Mouse (Mus musculus) T-helper 17 cell (primary cell): ENCODE data around the gene Uck2.

ENCODE experiments used
- in situ Hi-C, 2 experiments: fragments of 300-600 bp; cut with MboI, MseI; formaldehyde crosslinking; loops; 1 replicate in 1 of 2; 2 replicates in 1 of 2; pipeline ENCODE4 v1.15.1; 2025; ENCODE audit warnings: high pct_unique_total_duplicates in 2 of 2

The Uck2 gene

DNA sequence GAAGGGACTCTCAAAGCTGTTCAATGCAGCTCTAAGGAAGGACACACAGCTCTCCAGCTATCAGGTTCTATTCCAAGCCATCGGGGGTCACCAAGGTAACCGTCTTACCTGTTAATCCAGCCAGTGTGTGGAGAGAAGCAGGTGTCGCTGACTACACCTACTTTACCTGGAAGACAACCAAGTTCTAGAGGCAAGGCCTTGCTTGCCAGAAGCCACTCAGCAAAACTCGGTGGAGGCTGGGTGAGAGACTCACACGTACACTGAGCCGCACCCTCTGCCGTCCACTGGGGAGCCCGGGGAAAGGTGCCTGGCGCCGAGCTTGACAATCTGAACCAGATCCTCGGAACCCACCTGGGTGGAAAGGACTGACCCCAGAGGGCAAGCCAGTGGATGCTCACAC is 23.4 kb downstream of the Uck2 start:
- in situ Hi-C loops = loop anchor here (25.0 kb wide), 3 partner anchors 1249 to 1999 kb away; partner anchors contain the start of gene Pou2f1 (in 1 of the 2)

DNA sequence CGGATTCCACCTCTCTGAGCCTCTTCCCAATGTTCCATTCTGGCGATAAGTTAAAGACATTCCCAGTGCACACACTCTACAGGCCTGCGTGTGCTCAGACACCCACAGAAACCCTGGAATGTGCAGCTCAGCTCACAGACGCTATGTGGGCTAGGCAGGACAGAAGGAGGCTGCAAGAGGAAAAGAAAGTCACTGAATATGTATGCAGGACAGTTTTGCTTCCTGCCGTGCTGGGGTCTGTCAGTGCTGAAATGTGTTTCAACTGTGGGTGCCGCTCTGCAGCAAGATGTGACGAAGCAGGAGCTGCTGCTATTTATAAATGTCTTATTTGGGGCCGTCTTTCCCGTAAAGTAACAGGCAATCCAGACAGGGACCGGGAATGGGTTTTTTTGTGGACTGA is 25.4 kb downstream of the Uck2 start:
- in situ Hi-C loops = loop anchor here (25.0 kb wide), 3 partner anchors 1247 to 1997 kb away; partner anchors contain the start of gene Pou2f1 (in 1 of the 2)

DNA sequence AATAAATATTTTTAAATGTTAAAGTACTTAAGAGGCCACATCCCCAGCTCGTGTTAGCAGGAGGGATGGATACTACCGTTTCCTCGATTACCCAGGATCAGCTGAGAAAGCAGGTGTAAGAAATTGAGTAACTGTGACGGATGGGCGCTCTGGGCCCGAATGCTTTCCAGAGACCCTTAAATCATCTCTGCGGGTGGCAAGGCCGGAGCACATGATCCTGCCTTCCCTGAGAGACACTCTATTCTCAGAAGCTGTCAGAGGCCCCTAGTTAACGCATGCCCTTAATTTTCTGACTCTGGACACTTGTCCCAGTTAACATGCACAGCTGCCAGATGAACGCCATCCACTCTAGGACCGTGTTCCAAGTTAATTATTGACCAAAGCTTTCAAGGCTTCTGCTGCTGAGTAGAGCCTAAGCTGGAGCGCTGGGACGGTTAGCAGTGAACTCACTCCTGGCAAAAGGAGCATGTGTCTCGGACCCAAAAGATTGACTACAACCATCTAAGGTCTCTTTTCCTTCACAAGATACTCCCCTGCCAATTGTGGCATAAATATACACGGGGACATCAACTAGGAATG is 28.3 kb downstream of the Uck2 start:
- in situ Hi-C loops = loop anchor here (25.0 kb wide), 3 partner anchors 1245 to 1995 kb away; partner anchors contain the start of gene Pou2f1 (in 1 of the 2)

DNA sequence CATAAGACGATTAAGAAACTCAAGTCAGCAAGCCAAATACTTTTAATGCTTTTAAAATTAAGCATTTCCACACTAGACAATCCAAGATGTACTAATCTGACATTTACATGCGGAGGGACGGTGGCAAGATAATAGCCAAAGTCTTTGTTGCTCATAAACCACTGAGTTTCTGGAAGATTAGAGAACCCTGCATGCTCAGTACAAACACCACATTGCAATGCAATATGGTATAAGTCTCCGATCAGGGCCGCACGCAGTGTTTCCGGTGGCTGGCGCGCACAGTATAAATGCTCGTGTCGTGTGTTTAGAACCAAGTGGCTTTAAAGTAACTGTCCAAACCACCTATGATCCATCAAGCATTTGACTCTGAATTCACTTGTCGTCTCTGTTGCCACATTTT is 31.5 kb downstream of the Uck2 start:
- in situ Hi-C loops = loop anchor here (25.0 kb wide), 3 partner anchors 1241 to 1991 kb away; partner anchors contain the start of gene Pou2f1 (in 1 of the 2)

DNA sequence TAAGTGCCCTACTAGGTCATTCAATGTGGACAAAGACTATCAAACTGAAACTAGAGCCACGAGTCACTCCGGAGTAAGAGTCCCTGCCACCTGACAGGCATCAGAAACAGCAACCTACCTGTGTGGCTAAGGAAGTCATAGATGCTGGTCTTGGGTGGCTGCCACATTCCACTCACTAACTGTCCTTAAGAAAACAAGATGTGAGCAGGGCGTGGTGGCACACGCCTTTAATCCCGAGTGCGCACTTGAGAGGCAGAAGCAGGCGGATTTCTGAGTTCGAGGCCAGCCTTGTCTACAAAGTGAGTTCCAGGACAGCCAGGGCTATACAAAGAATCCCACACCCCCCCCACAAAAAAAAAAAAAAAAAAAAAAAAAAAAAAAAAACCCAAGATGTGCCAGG is 35.2 kb downstream of the Uck2 start:
- in situ Hi-C loops = loop anchor here (25.0 kb wide), 3 partner anchors 1238 to 1988 kb away; partner anchors contain the start of gene Pou2f1 (in 1 of the 2)

DNA sequence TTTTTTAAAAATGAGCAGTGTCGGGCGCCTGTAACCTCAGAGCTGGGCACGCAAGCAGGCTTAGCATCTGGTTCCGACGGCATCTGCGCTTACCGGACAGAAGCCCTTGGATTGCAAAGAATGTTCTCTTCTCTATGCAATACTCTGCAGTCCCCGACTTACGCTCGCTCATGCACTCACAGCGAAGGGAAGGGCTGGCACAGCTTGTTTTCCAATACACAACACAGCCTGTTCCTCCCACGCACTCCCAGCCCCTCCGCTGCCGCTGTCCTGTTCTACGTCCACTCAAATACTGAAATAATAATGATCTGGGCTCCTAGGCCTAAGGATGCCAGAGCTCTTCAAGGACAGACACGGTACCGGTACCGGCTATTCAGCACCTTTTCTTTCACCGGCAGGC is 35.9 kb downstream of the Uck2 start:
- in situ Hi-C loops = no loop called here

DNA sequence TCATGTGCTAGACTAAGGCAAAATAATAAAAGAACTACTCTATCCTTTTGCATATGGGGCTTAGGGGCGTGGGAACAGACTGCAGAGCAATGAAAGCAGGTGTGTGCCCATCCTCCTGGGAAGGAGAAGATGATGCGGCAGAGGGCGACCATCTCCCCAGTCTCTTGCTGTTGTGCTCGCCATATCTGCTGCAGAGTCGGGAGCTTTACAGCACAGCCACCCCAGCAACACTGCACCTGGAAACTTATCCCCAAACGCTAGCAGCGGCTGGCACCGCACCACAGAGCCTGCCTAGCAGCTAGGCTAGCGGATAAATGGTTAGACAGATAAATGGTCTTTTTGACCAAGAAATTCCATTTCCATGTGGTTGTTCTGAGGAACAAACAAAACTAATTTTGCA is 37.2 kb downstream of the Uck2 start:
- in situ Hi-C loops = no loop called here

DNA sequence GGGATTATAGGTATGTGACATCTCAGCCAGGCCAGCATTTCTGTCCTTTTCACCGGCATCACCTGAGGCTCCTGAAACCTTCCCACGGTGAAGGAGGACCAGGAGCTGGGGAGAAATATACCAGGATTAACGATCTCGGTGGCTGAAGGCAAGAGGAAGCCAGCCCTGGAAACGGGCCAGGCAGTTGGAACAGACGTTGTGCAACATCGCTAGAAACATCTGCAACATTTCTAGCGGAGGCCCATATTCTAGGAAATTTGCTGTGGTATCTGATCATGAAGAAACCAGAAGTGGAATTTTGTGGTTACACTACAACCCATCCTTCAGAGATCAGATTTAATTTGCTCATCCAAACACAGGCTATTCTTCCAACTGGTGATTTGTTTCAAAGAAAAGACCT is 38.1 kb downstream of the Uck2 start:
- in situ Hi-C loops = no loop called here

DNA sequence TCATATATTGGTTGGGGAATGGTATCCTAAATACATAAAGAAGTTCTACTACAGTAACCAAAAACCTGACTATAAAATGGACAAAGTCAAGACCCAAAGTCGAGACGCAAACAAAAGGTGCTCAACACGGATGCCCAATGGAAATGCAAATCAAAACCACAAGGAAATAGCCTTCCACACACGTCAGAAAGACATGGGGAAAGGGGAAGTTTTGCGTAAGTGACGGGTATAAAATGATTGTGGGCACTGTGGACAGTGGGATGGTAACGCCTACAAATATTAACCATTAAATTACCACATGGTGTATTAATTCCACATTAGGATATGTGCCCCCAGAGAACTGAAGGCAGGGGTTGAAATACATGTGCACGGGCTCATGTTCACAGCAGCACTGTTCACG is 38.8 kb downstream of the Uck2 start:
- in situ Hi-C loops = no loop called here

DNA sequence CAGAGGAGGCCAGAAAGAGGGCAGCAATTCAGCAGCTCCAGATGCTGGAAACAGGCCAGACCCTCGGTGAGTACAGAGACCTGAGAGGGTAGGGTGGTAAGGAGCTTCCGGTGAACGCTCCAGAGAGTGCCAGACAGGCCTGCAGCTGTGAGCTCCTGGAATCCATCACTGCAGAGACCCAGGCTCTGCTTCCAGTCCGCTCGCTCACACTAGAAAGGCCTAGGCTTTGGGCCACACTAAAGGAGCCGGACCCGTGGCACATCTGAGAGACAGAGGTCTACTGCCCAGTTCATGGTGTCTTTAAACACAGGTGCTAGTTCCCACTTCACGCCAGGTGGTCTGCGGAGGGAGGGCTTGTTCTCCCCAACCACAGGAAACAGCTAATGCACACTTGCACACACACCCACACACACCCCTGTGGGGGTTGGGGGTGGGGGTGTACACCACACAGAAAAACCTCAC is 39.9 kb downstream of the Uck2 start:
- in situ Hi-C loops = no loop called here

DNA sequence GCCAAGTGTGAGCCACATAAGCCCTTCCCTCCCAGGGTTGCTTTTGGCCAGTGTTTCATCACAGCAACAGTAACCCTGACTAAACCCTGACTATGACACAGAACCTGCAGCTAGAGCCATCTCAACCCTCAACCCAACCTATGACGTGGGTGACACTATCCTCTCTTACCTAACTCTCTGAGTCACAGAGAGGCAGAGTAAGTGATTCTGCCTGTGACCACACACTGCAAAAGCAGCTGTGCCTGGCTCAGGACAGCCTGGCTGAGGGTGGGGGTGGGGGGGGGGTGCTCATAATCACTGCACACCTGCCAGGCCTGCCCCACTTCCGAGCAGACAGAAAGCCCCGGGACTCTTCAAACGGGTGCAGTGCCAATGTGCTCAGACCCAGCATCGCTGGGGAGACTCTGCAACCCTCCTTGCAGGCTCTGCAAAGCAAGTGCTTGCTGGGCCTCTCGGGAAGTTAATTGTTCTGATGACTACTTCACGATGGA is 42.9 kb downstream of the Uck2 start:
- in situ Hi-C loops = no loop called here

DNA sequence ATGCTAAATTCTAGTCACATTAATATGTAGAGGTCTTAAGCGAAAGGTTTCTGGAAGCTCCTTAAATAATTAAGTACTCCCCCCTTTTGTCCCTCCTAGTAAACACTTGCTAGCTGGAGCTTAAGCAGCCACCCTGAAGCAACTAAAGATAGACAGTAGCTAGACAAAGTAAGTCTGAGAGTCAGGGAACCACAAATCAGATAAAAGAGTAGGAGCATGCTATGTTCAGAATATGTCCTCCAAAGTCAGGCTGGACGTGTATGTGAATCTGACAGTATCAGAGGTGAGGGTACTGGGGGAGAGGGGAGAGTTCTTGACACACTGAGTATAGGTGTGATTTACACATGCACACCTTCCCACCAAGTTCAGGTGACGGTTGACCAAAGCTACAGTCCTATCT is 43.6 kb downstream of the Uck2 start:
- in situ Hi-C loops = no loop called here

DNA sequence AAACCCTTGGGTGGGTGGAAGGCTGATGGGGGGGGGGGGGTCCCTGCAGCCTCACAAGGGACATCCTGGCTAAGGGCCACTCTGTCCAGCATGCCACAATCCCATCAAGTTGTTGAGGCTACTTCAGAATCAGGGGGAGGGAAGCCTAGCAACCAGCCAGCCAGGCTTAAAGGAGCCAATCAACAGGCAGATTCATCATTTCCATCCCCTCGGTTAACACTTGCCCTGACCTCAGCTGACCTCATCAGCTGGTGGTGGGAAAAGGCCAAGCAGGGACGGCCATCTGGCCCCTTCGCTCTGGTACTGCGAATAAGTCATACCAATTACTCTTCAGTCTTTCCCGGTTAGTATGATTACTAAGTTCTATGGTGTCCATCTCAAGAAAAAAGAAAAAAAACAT is 44.8 kb downstream of the Uck2 start:
- in situ Hi-C loops = no loop called here

DNA sequence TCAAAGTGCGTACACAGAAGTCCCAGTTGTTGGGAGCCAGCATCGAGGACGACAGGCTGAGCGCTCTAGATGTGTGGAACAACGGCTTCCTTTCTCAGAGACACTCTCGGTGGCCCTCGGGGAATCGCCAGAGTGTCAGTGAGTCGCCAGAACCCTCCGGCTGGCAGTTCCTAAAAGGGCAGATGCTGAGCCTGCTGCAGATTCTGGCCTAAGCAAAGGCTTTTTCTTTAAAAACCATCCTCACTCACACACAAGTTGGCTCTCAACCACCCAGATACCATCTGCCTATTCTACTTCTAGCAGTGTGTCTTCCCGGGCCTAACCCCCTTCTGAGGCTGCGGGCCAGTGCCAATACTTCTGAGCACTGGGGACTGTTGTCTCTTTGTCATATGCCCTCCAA is 45.2 kb downstream of the Uck2 start:
- in situ Hi-C loops = no loop called here

DNA sequence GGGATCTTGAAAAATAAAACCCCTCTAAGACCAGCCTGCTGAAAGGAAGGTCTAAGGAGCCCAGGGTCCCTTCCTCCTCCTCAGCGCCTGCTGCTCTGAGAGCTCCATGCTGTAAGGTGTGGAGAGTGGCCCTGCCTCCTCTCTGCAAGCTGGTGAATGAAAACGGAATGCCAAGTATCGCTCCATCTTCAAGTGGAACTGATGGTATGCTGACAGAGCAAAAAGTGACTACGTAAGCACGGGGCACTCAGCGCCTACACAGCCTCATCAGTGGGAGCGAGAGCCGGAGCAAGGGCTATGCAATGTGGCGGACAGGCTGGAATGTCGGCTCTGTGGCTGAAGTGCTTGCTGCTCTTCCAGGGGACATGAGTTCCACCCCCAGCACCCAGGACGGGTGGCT is 47.3 kb downstream of the Uck2 start:
- in situ Hi-C loops = no loop called here

DNA sequence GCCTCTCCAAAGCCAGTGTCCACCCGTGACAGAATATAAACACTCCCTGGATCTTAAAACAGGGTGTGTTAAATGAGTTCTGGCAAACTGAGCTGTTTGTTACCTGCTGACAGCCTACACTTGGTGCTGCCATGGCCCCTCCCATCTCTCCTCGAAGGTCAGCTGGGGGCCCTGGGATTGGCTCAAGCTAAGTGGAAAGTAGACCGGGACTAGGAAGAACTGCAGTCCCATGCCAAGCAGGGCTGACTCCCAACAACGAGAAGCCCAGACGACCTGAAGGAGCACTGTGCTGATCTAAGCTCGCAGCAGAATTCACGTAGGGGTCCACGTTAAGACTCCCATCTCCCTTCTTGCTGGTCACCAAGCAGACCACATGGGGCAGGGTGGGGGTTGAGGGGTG is 48.3 kb downstream of the Uck2 start:
- in situ Hi-C loops = no loop called here

DNA sequence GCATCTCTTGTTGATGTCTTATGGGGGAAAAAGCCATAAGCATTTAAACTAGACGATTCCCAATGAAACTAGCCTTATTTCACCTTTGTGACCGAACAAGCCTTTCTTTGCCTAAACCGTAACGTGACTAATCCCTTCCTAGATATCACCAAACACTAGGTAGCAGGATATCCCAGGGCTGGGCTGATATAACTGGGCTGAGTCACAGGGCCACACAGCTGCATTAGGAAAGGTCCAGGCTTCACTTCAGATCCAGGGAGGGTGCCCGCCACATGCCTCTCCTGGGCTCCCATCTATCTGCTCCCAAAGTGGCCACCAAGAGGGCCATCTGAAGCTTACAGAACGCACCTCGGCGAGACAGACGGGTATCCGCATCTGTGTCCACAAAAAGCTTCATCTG is 50.8 kb downstream of the Uck2 start:
- in situ Hi-C loops = loop anchor here in 1 of 2 experiments (5.0 kb wide), 1 partner anchor 38 kb away; no protein-coding TSS in a partner anchor

DNA sequence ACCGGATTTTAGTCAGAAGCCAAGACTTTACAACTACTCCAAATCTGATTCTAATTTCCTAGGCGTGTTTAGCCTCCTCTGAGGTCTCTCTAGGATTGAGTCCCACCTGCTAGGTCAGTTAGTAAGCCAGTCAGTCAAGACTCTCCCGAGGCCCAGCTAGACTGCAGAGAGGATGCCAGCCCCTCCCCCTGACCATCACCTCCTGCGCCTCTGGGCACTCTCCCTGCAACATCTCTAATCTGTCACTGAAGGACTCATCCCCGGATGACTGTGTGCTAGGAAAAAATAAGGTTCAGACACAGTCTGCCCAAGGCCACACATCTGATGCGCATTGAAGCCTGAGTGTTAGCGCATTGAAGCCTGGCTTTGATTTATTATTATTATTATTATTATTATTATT is 52.2 kb downstream of the Uck2 start:
- in situ Hi-C loops = loop anchor here in 1 of 2 experiments (5.0 kb wide), 1 partner anchor 39 kb away; no protein-coding TSS in a partner anchor

DNA sequence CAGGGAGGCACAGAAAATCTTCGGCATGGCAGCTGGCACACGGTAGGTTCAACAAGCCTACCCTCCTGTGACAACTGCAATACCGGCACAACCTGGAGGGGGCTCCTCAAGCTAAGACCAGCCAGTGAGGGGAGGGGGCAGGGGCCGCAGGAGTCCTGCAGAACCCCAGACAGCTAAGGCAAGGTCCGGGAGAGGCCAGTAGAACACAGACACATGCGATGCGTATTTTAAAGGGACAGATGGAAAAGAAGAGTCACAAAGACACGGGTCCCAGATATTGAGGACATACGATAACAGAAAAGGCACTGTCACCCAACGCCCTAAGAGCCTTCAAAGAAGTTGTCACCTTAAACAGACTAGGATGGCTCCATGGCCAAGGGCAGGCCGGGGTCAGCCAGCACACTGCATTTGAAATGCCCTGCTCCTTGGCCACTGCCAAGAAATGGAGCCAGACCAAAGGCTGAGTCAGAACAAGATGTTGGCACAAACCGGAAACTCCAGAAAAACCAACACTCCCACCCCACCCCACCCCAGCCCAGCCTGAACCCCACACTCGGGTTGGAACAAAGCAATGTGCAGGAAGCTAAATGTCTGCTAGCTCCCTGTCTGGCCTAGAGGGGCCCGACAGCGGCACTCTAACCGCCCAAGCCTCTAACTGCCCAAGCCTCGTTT is 53.4 kb downstream of the Uck2 start:
- in situ Hi-C loops = loop anchor here in 1 of 2 experiments (5.0 kb wide), 1 partner anchor 41 kb away; no protein-coding TSS in a partner anchor

DNA sequence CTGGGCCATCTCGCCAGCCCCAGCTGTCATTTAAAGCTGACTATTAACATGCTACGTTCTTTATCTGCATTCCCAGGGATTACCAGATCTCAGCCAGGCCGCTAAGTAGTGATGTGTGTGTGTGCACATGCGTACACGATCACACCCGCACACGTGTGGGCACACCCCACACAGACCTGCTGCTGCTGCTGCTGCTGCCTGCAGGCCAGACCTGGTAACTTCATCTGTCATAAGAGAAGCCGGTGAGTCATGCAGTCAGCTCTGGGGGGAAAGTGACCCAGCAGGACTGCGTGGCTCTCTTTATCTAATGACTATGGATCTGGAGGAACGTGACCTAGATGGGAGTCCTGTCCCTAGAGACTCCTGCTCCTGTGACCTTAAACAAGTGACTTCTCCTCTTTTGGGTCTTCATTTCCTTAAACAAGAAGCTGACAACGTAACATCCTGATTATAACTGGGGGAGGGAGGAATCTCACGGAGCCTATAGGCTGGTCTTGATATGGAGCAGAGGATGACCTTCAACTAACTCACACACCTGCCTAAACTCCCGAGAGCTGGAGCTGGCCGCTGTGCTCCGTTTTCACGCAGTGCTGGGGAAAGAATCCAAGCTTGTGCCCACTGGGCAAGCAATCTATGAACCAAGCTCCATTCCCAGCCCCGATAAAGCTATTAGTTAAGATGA is 54.0 kb downstream of the Uck2 start:
- in situ Hi-C loops = loop anchor here in 1 of 2 experiments (5.0 kb wide), 1 partner anchor 41 kb away; no protein-coding TSS in a partner anchor

DNA sequence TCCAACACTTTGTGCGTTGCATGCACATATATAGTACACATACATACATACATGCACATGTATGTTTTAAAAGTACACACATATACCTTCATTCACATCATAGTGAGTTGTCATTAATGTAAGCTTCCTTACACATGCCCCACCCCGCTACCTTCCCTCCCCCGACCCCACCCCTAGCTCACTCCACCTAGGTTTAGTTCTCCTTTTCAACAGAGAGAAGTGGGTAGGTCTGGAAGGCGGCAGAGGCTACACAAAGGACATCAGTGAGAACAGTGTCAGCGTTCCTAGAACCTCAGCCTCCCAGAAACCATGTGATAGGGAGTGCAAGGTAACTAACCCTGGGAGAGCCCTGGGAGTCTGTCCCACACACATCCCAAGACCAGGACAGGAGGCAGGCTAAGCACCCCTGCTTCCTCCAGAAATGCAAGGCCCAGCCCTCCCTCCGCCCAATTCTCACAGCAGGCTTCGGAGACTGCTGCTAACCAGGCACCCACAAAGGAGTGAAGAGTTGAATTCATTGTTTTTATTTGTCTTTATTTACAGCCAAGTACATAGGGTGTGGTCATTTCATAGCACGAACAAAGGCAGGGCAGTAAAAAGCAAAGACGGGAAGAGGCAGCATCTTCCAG is 62.6 kb downstream of the Uck2 start:
- in situ Hi-C loops = loop anchor here (5.0 to 25.0 kb wide), 3 partner anchors 75 to 785 kb away; no protein-coding TSS in a partner anchor
